Mouse (Mus musculus): ENCODE measurements around the gene Ifih1.

- no peak for TF ChIP-seq CTCF (IDR thresholded peaks at IDR 0.05; ENCODE audit: low read depth, low read length)
- TF ChIP-seq POLR2A (IDR thresholded peaks at IDR 0.05; ENCODE audit: extremely low read depth, insufficient read depth, low read length) = no peak
These were observed 81.4 kb downstream of the Ifih1 start for GRCm38 (mm10) chr2:62564687-62565086.

Data from liver, adult 2 months (tissue).